Mouse (Mus musculus) urinary bladder, postnatal 4 days (tissue): ENCODE data around the gene Tmem268.
A peak's percentile ranks its signal among the peaks of the same experiment; 100 is the strongest.

Experiments used
- DNase-seq, 2 experiments: peaks; one replicate each; pipeline ENCODE4 v3.0.0; 2021 to 2022; ENCODE audit warnings: low spot score in 2 of 2

The Tmem268 gene

GRCm38 (mm10) chr4:63558407-63559081 lies at the start of gene Tmem268:
TSS of gene Tmem268 (plus strand) at chr4:63558781.
- DNase-seq: peak; percentile 72 to 77

GRCm38 (mm10) chr4:63512921-63513320 lies 45.7 kb upstream of the Tmem268 start:
- no peak for DNase-seq

- DNase-seq: no peak
Measured at GRCm38 (mm10) chr4:63514454-63514984, 44.1 kb upstream of the Tmem268 start.

- DNase-seq: no peak
Measured at GRCm38 (mm10) chr4:63515021-63515420, 43.6 kb upstream of the Tmem268 start.

- DNase-seq: no peak
Measured at GRCm38 (mm10) chr4:63521813-63522419, 36.7 kb upstream of the Tmem268 start.

GRCm38 (mm10) chr4:63525514-63525913 lies 33.1 kb upstream of the Tmem268 start:
- no peak for DNase-seq

DNA sequence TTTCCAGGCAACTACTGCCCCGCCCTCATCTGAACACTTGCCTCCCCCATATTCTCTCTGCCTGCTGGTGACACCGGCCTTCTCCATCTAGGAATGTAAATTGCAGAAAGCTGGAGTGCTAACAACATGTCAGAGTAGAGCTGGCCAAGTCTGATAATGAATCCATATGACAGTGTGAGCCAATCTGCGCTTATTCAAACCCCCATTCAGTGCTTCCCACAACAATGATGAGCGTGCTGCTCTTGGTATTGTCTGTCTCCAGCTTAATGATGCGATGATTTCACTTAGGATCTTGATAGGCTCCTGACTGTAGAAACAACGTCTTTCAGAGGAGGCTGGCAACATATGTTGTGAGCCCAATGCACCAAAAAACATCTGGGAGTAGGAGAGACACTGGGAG lies 29.6 kb upstream of the Tmem268 start:
- DNase-seq: no peak

GRCm38 (mm10) chr4:63530409-63530808 lies 28.2 kb upstream of the Tmem268 start:
- no peak for DNase-seq

- no peak for DNase-seq
Measured at GRCm38 (mm10) chr4:63537602-63538001, 21.0 kb upstream of the Tmem268 start.

DNA sequence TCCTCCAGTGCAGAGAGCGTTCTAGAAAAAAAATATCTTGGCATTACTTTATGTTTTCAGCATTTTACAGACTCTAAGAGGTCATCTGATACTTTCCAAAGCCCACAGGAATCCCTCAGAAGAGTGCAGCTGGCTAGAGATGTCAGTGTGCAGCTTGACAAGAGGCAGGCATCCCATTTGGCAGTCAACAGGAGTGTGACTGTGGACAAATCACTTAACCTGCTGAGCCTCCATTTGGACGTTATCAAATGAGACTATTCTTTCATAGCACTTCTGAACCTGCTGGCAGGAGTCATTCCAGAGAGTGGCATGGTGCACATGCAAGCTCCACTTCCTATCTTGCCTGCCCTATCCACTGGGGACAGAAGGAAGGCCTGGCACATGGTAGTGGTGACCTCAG lies 16.4 kb upstream of the Tmem268 start:
- DNase-seq: no peak

DNA sequence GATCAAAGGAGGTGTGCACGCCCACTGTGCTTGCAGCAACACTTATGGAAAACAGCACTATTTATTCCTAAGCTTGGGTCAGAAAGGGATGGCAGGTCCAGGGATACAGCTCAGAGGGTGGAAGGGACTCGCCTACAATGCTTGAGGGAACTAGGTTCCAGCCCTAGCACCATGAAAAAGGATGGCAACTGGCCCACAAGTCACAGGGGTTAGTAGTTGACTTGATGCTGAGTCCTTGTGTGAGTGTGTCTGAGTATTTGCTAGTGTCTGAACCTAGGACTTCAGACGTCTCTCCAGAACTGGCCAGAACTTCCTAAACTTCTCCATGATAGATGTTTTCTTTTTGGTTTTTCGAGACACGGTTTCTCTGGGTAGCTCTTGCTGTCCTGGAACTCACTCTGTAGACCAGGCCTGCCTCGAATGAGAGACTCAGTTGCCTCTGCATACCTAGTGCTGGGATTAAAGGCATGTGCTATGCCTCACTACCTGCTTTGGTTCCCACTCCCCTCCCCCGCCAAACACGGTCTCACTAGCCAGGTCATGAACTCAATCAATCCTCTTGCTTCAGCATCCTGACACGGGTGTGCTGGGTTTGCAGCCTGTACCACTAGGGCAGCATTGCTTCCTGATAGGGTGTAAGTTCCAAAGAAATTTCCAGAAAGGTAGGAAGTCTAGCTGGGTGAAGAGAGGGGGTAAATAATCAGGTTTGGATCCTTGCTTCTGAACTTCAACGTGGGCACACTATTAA lies 14.7 kb upstream of the Tmem268 start:
- no peak for DNase-seq

- DNase-seq: peak; percentile 94 to 95
Measured at GRCm38 (mm10) chr4:63544494-63545230, 13.9 kb upstream of the Tmem268 start, which contains the start of gene Atp6v1g1. TSS of gene Atp6v1g1 (plus strand) at chr4:63544772.

- no peak for DNase-seq
Measured at GRCm38 (mm10) chr4:63545231-63545958, 13.2 kb upstream of the Tmem268 start.

- DNase-seq: no peak
Measured at GRCm38 (mm10) chr4:63546441-63547055, 12.0 kb upstream of the Tmem268 start.

GRCm38 (mm10) chr4:63547799-63548198 lies 10.8 kb upstream of the Tmem268 start:
- no peak for DNase-seq

- no peak for DNase-seq
Measured at GRCm38 (mm10) chr4:63548491-63548890, 10.1 kb upstream of the Tmem268 start.

GRCm38 (mm10) chr4:63550908-63551307 lies 7.7 kb upstream of the Tmem268 start:
- DNase-seq: no peak

GRCm38 (mm10) chr4:63552865-63553264 lies 5.7 kb upstream of the Tmem268 start:
- no peak for DNase-seq

DNA sequence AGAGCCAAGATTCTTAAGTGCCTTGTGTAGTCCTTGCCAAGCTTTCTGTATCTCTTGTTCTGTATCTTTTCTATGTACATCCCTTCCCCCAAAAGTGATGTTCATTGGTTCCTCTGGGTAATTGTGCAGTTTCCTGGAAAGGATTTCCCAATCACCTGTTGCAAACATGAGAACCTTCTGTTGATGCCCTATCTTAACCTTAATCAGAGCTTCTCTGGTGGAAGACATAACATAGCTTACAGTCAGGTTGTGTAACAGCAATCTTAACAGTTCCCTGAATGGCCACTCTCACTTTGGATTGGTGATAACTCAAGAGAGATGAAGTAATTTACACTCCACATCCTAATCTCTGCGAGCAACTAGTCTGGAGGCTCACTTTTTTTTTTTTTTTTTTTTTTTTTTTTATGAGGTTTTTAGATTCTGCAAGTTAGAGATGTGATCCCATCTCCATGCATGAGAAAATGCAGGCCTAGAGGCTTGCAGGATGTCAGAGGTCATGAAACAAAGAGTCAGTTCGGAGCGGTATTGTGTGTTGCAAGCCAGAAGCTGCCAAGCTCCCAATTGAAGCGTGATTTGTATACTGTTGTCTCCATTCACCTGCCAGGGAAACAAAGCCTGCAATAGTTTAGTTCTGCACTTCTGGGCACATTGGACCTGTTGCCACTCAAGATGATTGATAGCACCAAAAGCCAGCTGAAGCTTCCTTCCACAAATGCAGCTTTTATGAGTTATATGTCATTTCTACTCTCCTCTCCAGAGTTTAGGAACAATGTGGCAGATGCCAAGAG lies 4.6 kb upstream of the Tmem268 start:
- DNase-seq: no peak

DNA sequence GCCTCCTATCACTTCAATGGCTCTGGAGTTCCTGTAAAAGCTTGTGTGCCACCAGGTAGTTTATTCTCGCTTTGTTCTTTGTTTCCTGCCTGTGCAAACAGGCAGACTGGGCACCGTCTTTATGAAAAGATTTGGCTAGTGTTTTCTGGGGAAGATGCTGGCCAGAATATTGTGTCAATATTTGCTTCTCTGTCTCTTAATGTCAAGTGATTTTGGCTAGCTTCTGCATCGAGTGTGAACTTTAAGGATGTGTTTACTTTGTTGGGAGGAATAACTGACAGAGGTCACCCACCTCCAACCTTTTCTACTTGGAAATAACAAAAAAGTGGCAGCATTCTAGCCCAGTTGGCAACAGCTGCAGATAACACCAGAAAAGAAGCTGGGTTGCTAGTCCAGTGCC lies 4.0 kb upstream of the Tmem268 start:
- DNase-seq: no peak
